ENCODE assay signal across 9 mouse cellular contexts in genomic region chr14:34208651-34209050, GRCm38 (mm10). TPM values are rescaled to one million over a fixed set of nuclear protein-coding genes. Genes with fewer than 3 reads are reported as not detected.
DNase-seq lines count a peak whose midpoint lies in the region; ATAC-seq and TF ChIP-seq lines count a peak whose summit lies in the region.
"Had no signal": no experiment of that assay in that cellular context is flagged by ENCODE, and none has a peak within 500 bp of the region (broad histone marks: within the 10 kb centered on the region; RNA-seq: fewer than 3 reads in every experiment).

No protein-coding gene starts in this region.

- TF ChIP-seq EP300 in MEL (IDR thresholded peaks at IDR 0.05; ENCODE audit: low read depth in 1 of 2, low read length in 2 of 2) = no peak

- WGBS in kidney, postnatal 0 days = 49% methylated on average over 2 of the region's 2 CpGs
- WGBS in kidney, embryonic 14.5 days = 53% methylated on average over 2 of the region's 2 CpGs

- TF ChIP-seq RAD21 in MEL (IDR thresholded peaks at IDR 0.05; ENCODE audit: low read depth, low read length) = peak; percentile 42

- TF ChIP-seq CTCF in kidney, postnatal 0 days (IDR thresholded peaks at IDR 0.05; ENCODE audit: low read depth) = peak; percentile 72
- peak; percentile 56 to 68 (median 60) for TF ChIP-seq CTCF in MEL (IDR thresholded peaks at IDR 0.05 in 2 of 3, conservative IDR thresholded peaks at IDR 0.05 in 1 of 3; ENCODE audit: control insufficient read depth in 1 of 3, insufficient read depth in 1 of 3, low read depth in 2 of 3, low read length in 3 of 3, poor library complexity in 1 of 3, severe bottlenecking in 1 of 3)

- no peaks in the 10 kb centered on the region for H3K36me3 ChIP-seq in kidney, postnatal 0 days (ENCODE audit: insufficient read depth, low read length)
- no peaks in the 10 kb centered on the region for H3K36me3 ChIP-seq in kidney, embryonic 14.5 days (ENCODE audit: control insufficient read depth, insufficient read depth, low read length)
- H3K36me3 ChIP-seq in MEL (ENCODE audit: control insufficient read depth in 1 of 2, insufficient read depth in 2 of 2, low read length in 2 of 2) = no peaks in the 10 kb centered on the region
- H3K36me3 ChIP-seq: limb, embryonic 12.5 days had no signal

- no peak for ATAC-seq in CD4-positive, CD25-positive, alpha-beta regulatory T cell, adult 4 months
- no peak for ATAC-seq in kidney, postnatal 0 days (replicated peaks; ENCODE audit: low FRiP score, low read depth)
- no peak for ATAC-seq in kidney, embryonic 14.5 days (ENCODE audit: low FRiP score, low TSS enrichment)

- no peak overlapping the region for H3K4me2 ChIP-seq in kidney, postnatal 0 days (ENCODE audit: low read length)
- no peak overlapping the region for H3K4me2 ChIP-seq in kidney, embryonic 14.5 days (replicated peaks; ENCODE audit: low read depth, low read length)
- H3K4me2 ChIP-seq: limb, embryonic 12.5 days had no signal

- TF ChIP-seq POLR2A in MEL (IDR thresholded peaks at IDR 0.05; ENCODE audit: control insufficient read depth in 1 of 2, insufficient read depth in 1 of 2, low read depth in 1 of 2, low read length in 2 of 2, poor library complexity in 1 of 2) = no peak

- no peak overlapping the region for H3K9ac ChIP-seq in kidney, postnatal 0 days (ENCODE audit: low read depth, low read length)
- H3K9ac ChIP-seq in kidney, embryonic 14.5 days (ENCODE audit: low read depth, low read length) = no peak overlapping the region
- no peak overlapping the region for H3K9ac ChIP-seq in MEL (ENCODE audit: control insufficient read depth, low read depth, low read length, poor library complexity, severe bottlenecking)
- H3K9ac ChIP-seq: limb, embryonic 12.5 days had no signal

- DNase-seq in CD4-positive, CD25-positive, alpha-beta regulatory T cell, adult 2 months (ENCODE audit: low read depth, low spot score) = peak; percentile 40
- DNase-seq in kidney, postnatal 0 days (ENCODE audit: low spot score) = peak; percentile 74
- peak; percentile 41 for DNase-seq in MEL (ENCODE audit: low read depth, low spot score)
- peak; percentile 75 for DNase-seq in embryo, embryonic 11 days
- peak; percentile 45 for DNase-seq in lung, postnatal 25 days (ENCODE audit: low spot score)
- DNase-seq in urinary bladder, postnatal 4 days (ENCODE audit: low spot score in 2 of 2) = no peak

- no peak overlapping the region for H3K27ac ChIP-seq in kidney, postnatal 0 days
- no peak overlapping the region for H3K27ac ChIP-seq in kidney, embryonic 14.5 days (ENCODE audit: low read depth, low read length)
- H3K27ac ChIP-seq in MEL (ENCODE audit: control insufficient read depth, low read depth, low read length) = no peak overlapping the region
- H3K27ac ChIP-seq: limb, embryonic 12.5 days had no signal

- no peaks in the 10 kb centered on the region for H3K9me3 ChIP-seq in kidney, postnatal 0 days (replicated peaks; ENCODE audit: low read length)
- H3K9me3 ChIP-seq in kidney, embryonic 14.5 days (ENCODE audit: control insufficient read depth, low read length) = no peaks in the 10 kb centered on the region
- H3K9me3 ChIP-seq in MEL (replicated peaks; ENCODE audit: insufficient read depth, low read length) = no peaks in the 10 kb centered on the region
- H3K9me3 ChIP-seq: limb, embryonic 12.5 days had no signal

- no peaks in the 10 kb centered on the region for H3K4me1 ChIP-seq in kidney, postnatal 0 days (replicated peaks; ENCODE audit: insufficient read depth, low read length)
- no peaks in the 10 kb centered on the region for H3K4me1 ChIP-seq in kidney, embryonic 14.5 days (ENCODE audit: control insufficient read depth, insufficient read depth, low read length)
- no peaks in the 10 kb centered on the region for H3K4me1 ChIP-seq in MEL (ENCODE audit: control insufficient read depth in 1 of 2, insufficient read depth in 2 of 2, low read length in 2 of 2)
- H3K4me1 ChIP-seq: limb, embryonic 12.5 days had no signal

- no peaks in the 10 kb centered on the region for H3K79me2 ChIP-seq in MEL (ENCODE audit: control insufficient read depth, insufficient read depth, low read length, poor library complexity)

- no peaks in the 10 kb centered on the region for H3K27me3 ChIP-seq in kidney, postnatal 0 days (ENCODE audit: insufficient read depth, low read length)
- no peaks in the 10 kb centered on the region; the same call in 1 of the 2 replicates for H3K27me3 ChIP-seq in kidney, embryonic 14.5 days (ENCODE audit: control insufficient read depth, insufficient read depth, low read length)
- H3K27me3 ChIP-seq in MEL (ENCODE audit: control insufficient read depth in 1 of 2, insufficient read depth in 2 of 2, low read length in 2 of 2) = peaks cover 0 to 1% of the 10 kb centered on the region in 2 experiments; a peak in 1 of 4 replicates
- H3K27me3 ChIP-seq: limb, embryonic 12.5 days had no signal

- H3K4me3 ChIP-seq in kidney, postnatal 0 days (replicated peaks; ENCODE audit: low read depth, low read length) = no peak overlapping the region
- H3K4me3 ChIP-seq in kidney, embryonic 14.5 days (ENCODE audit: low read length) = no peak overlapping the region
- H3K4me3 ChIP-seq in MEL (ENCODE audit: control insufficient read depth in 1 of 2, insufficient read depth in 1 of 2, low read depth in 2 of 2, low read length in 2 of 2) = no peak overlapping the region
- H3K4me3 ChIP-seq: limb, embryonic 12.5 days had no signal

TF ChIP-seq in MEL, 35 proteins besides CTCF, POLR2A, EP300 and RAD21:
- TF ChIP-seq SIN3A (IDR thresholded peaks at IDR 0.05; ENCODE audit: low read length) (no peak), E2F4 (IDR thresholded peaks at IDR 0.05; ENCODE audit: borderline replicate concordance, low read depth, low read length) (no peak), USF1 (IDR thresholded peaks at IDR 0.05; ENCODE audit: low read depth, low read length) (no peak), BHLHE40 (IDR thresholded peaks at IDR 0.05; ENCODE audit: borderline replicate concordance, low read depth, low read length) (no peak), MAZ (IDR thresholded peaks at IDR 0.05; ENCODE audit: low read depth, low read length) (no peak), TBP (IDR thresholded peaks at IDR 0.05; ENCODE audit: low read depth, low read length) (no peak), MAFK (IDR thresholded peaks at IDR 0.05; ENCODE audit: borderline replicate concordance, low read depth, low read length) (no peak), ZKSCAN1 (IDR thresholded peaks at IDR 0.05; ENCODE audit: low read depth, low read length) (no peak), HCFC1 (IDR thresholded peaks at IDR 0.05; ENCODE audit: low read depth, low read length) (no peak), ZC3H11A (IDR thresholded peaks at IDR 0.05; ENCODE audit: low read depth, low read length) (peak; percentile 30; the same call in 1 of the 2 replicates), POLR2AphosphoS5 (IDR thresholded peaks at IDR 0.05; ENCODE audit: borderline replicate concordance, low read depth, low read length) (no peak), SMC3 (IDR thresholded peaks at IDR 0.05; ENCODE audit: low read depth, low read length) (peak; percentile 47)
TF ChIP-seq in MEL: peak in this region for 2.

RNA-seq across cellular contexts. Expression of gene Gprin2, which starts 7.2 kb away (rescaled TPM):
- polyA plus RNA-seq in CD4-positive, CD25-positive, alpha-beta regulatory T cell, adult 4 months (2017; shearing (Covaris generic)) = under 1 TPM in 1 of 2 experiments, not detected in 1; 0.05 TPM
- 0.62 and 0.79 TPM in 2 replicates for polyA plus RNA-seq in kidney, postnatal 0 days (2015; fragmentation: Nextera tagmentation; extraction: Ambion mirVana)
- polyA plus RNA-seq in kidney, embryonic 14.5 days (2014; fragmentation: Nextera tagmentation; extraction: Ambion mirVana) = 0.24 and 0.42 TPM in 2 replicates
- total RNA-seq in MEL (2012; rRNA removed) = under 0.01 and 0.03 TPM in 2 replicates
- polyA plus RNA-seq in MEL (2012; ENCODE audit: insufficient read depth in 1 of 2, insufficient read length in 2 of 2, low read depth in 1 of 2, low replicate concordance in 2 of 2, missing spikeins in 1 of 2) = under 1 TPM in 1 of 2 experiments, not detected in 1; 0.01 TPM

RNA-seq across cellular contexts. Expression of gene Syt15, which starts 10.7 kb away (rescaled TPM):
- polyA plus RNA-seq in CD4-positive, CD25-positive, alpha-beta regulatory T cell, adult 4 months (2017; shearing (Covaris generic)) = under 1 TPM; 0.23 to 0.27 TPM
- polyA plus RNA-seq in kidney, postnatal 0 days (2015; fragmentation: Nextera tagmentation; extraction: Ambion mirVana) = 0.76 and 0.80 TPM in 2 replicates
- 0.46 and 0.49 TPM in 2 replicates for polyA plus RNA-seq in kidney, embryonic 14.5 days (2014; fragmentation: Nextera tagmentation; extraction: Ambion mirVana)
- total RNA-seq in MEL (2012; rRNA removed) = not detected in 2 replicates
- polyA plus RNA-seq in MEL (2012; ENCODE audit: insufficient read depth in 1 of 2, insufficient read length in 2 of 2, low read depth in 1 of 2, low replicate concordance in 2 of 2, missing spikeins in 1 of 2) = under 1 TPM in 1 of 2 experiments, not detected in 1; 0.06 TPM

RNA-seq across cellular contexts. Expression of gene Npy4r, which starts 56.4 kb away (rescaled TPM):
- not detected for polyA plus RNA-seq in CD4-positive, CD25-positive, alpha-beta regulatory T cell, adult 4 months (2017; shearing (Covaris generic))
- polyA plus RNA-seq in kidney, postnatal 0 days (2015; fragmentation: Nextera tagmentation; extraction: Ambion mirVana) = 0.09 and 0.19 TPM in 2 replicates
- 0.06 and 0.11 TPM in 2 replicates for polyA plus RNA-seq in kidney, embryonic 14.5 days (2014; fragmentation: Nextera tagmentation; extraction: Ambion mirVana)
- total RNA-seq in MEL (2012; rRNA removed) = not detected in 2 replicates
- polyA plus RNA-seq in MEL (2012; ENCODE audit: insufficient read depth in 1 of 2, insufficient read length in 2 of 2, low read depth in 1 of 2, low replicate concordance in 2 of 2, missing spikeins in 1 of 2) = not detected
- polyA plus RNA-seq: limb, embryonic 12.5 days had no signal

Comparison
In these comparisons a context has a peak if more than half of its experiments do, and no peak if none do; other contexts are left out.
1. DNase-seq: peak in CD4-positive, CD25-positive, alpha-beta regulatory T cell, adult 2 months (single experiment), kidney, postnatal 0 days (single experiment), MEL (single experiment), embryo, embryonic 11 days (single experiment) and lung, postnatal 25 days (single experiment); none in urinary bladder, postnatal 4 days (0 of 2).